Mouse (Mus musculus): Measurements from ENCODE around the gene Gm9780. TPM values are rescaled to one million over a fixed set of nuclear protein-coding genes. Genes with fewer than 3 reads are reported as not detected.
"Not testable (repeated sequence)": the region's sequence is repeated elsewhere in the genome, so short reads cannot be mapped to it uniquely, and the experiment has no call there.

Gene Gm9780
- polyA plus RNA-seq, 1 experiment from 2014 or later: 56.2 TPM

GRCm38 (mm10) chr14:26034364-26034763 is 8.1 kb downstream of the Gm9780 start:
- H3K27ac ChIP-seq; H3K9me3 ChIP-seq; H3K27me3 ChIP-seq (replicated peaks); H3K36me3 ChIP-seq; H3K9ac ChIP-seq; H3K4me2 ChIP-seq; H3K4me3 ChIP-seq (replicated peaks); H3K4me1 ChIP-seq: not testable (repeated sequence)
- WGBS: no CpG with 5 or more reads among the region's 3 CpGs
- ATAC-seq (ENCODE audit: insufficient read depth, low FRiP score, low read depth): peak; percentile 60; the same call in 1 of the 2 replicates

GRCm38 (mm10) chr14:26025653-26026052 is 16.9 kb downstream of the Gm9780 start:
- not testable (repeated sequence) for H3K4me3 ChIP-seq (replicated peaks); H3K27me3 ChIP-seq (replicated peaks); H3K36me3 ChIP-seq; ATAC-seq (ENCODE audit: insufficient read depth, low FRiP score, low read depth); H3K9me3 ChIP-seq; H3K9ac ChIP-seq; H3K4me2 ChIP-seq; H3K27ac ChIP-seq; H3K4me1 ChIP-seq
- WGBS: no CpG with 5 or more reads among the region's 12 CpGs

GRCm38 (mm10) chr14:26022831-26023230 is 19.7 kb downstream of the Gm9780 start:
- WGBS: no CpG with 5 or more reads among the region's 6 CpGs
- H3K27me3 ChIP-seq (replicated peaks); H3K9ac ChIP-seq; H3K27ac ChIP-seq; ATAC-seq (ENCODE audit: insufficient read depth, low FRiP score, low read depth); H3K4me3 ChIP-seq (replicated peaks); H3K4me2 ChIP-seq; H3K9me3 ChIP-seq; H3K4me1 ChIP-seq; H3K36me3 ChIP-seq: not testable (repeated sequence)

GRCm38 (mm10) chr14:26021555-26021954 is 21.0 kb downstream of the Gm9780 start:
- no CpG with 5 or more reads among the region's 9 CpGs for WGBS
- not testable (repeated sequence) for H3K27ac ChIP-seq; H3K4me1 ChIP-seq; H3K4me2 ChIP-seq; H3K9ac ChIP-seq; H3K27me3 ChIP-seq (replicated peaks); ATAC-seq (ENCODE audit: insufficient read depth, low FRiP score, low read depth); H3K36me3 ChIP-seq; H3K9me3 ChIP-seq; H3K4me3 ChIP-seq (replicated peaks)

GRCm38 (mm10) chr14:26016414-26016813 is 26.1 kb downstream of the Gm9780 start:
- not testable (repeated sequence) for H3K27me3 ChIP-seq (replicated peaks); ATAC-seq (ENCODE audit: insufficient read depth, low FRiP score, low read depth); H3K4me3 ChIP-seq (replicated peaks); H3K27ac ChIP-seq; H3K36me3 ChIP-seq; H3K9ac ChIP-seq; H3K4me2 ChIP-seq; H3K9me3 ChIP-seq; H3K4me1 ChIP-seq
- no CpG with 5 or more reads among the region's 7 CpGs for WGBS

- not testable (repeated sequence) for H3K27me3 ChIP-seq (replicated peaks); ATAC-seq (ENCODE audit: insufficient read depth, low FRiP score, low read depth); H3K9me3 ChIP-seq; H3K4me3 ChIP-seq (replicated peaks); H3K9ac ChIP-seq; H3K36me3 ChIP-seq; H3K27ac ChIP-seq; H3K4me1 ChIP-seq; H3K4me2 ChIP-seq
- no CpG with 5 or more reads among the region's 2 CpGs for WGBS
Observed at GRCm38 (mm10) chr14:26007462-26007861, 35.0 kb downstream of the Gm9780 start.

GRCm38 (mm10) chr14:25981880-25982279 is 60.6 kb downstream of the Gm9780 start:
- not testable (repeated sequence) for ATAC-seq (ENCODE audit: insufficient read depth, low FRiP score, low read depth); H3K9ac ChIP-seq; H3K27ac ChIP-seq

GRCm38 (mm10) chr14:25979242-25979941 is 63.1 kb downstream of the Gm9780 start:
- H3K4me1 ChIP-seq; H3K36me3 ChIP-seq; H3K27me3 ChIP-seq (replicated peaks); H3K9me3 ChIP-seq; H3K9ac ChIP-seq: not testable (repeated sequence)
- Histone ChIP-seq H3K27ac (peak overlapping the region; percentile 72; the same call in 1 of the 2 replicates), H3K4me3 (replicated peaks) (0 out of 2 replicates have a peak overlapping the region, but pooled peaks have one; percentile 21), H3K4me2 (peak overlapping the region; percentile 43)
- WGBS: 4% methylated on average over 8 of the region's 13 CpGs
- ATAC-seq (ENCODE audit: insufficient read depth, low FRiP score, low read depth): peak; percentile 2; the same call in 1 of the 2 replicates

More at GRCm38 (mm10) chr14:25981880-25982279, 60.6 kb downstream of the Gm9780 start:
- H3K4me2 ChIP-seq; H3K36me3 ChIP-seq; H3K4me1 ChIP-seq; H3K9me3 ChIP-seq; H3K27me3 ChIP-seq (replicated peaks); H3K4me3 ChIP-seq (replicated peaks): not testable (repeated sequence)
- WGBS: 31% methylated on average over 6 of the region's 9 CpGs

- H3K27ac ChIP-seq: peak within 1 kb of the TSS; percentile 72; the same call in 1 of the 2 replicates
- H3K9ac ChIP-seq; H3K4me1 ChIP-seq; H3K9me3 ChIP-seq; H3K36me3 ChIP-seq; H3K27me3 ChIP-seq (replicated peaks): not testable (repeated sequence)
- H3K4me2 ChIP-seq: peak within 1 kb of the TSS; percentile 43
- peak; percentile 63; the same call in 1 of the 2 replicates for ATAC-seq (ENCODE audit: insufficient read depth, low FRiP score, low read depth)
- 0 out of 2 replicates have a peak within 1 kb of the TSS, but pooled peaks have one; percentile 21 for H3K4me3 ChIP-seq (replicated peaks)
- WGBS: no CpG with 5 or more reads among the region's 25 CpGs
Observed at GRCm38 (mm10) chr14:25978371-25979241, 63.9 kb downstream of the Gm9780 start, which contains the start of gene Duxbl1. TSS of gene Duxbl1 (plus strand) at chr14:25978577.

Other genes with a start within 250 kb of the Gm9780 start
- 44.6 and 46.8 TPM in 2 replicates for gene Anxa11, start 200.6 kb downstream of the Gm9780 start, polyA plus RNA-seq (2015; fragmentation: Nextera tagmentation; extraction: Ambion mirVana)
- 0.48 and 2.3 TPM in 2 replicates for gene Plac9a, start 139.6 kb downstream of the Gm9780 start, polyA plus RNA-seq (2015; fragmentation: Nextera tagmentation; extraction: Ambion mirVana)
- gene Tmem254a, start 115.0 kb downstream of the Gm9780 start, polyA plus RNA-seq (2015; fragmentation: Nextera tagmentation; extraction: Ambion mirVana): 4.4 and 7.3 TPM in 2 replicates
- gene Cphx1, start 104.4 kb downstream of the Gm9780 start, polyA plus RNA-seq (2015; fragmentation: Nextera tagmentation; extraction: Ambion mirVana): 0.18 and 0.67 TPM in 2 replicates
- 2.0 and 2.3 TPM in 2 replicates for gene Duxbl1, start 64.1 kb downstream of the Gm9780 start, polyA plus RNA-seq (2015; fragmentation: Nextera tagmentation; extraction: Ambion mirVana)
- 49.1 and 66.8 TPM in 2 replicates for gene Tmem254c, start 24.6 kb upstream of the Gm9780 start, polyA plus RNA-seq (2015; fragmentation: Nextera tagmentation; extraction: Ambion mirVana)
- not detected in 2 replicates for gene Cphx2, start 38.8 kb upstream of the Gm9780 start, polyA plus RNA-seq (2015; fragmentation: Nextera tagmentation; extraction: Ambion mirVana)
- gene Cphx3, start 39.6 kb upstream of the Gm9780 start, polyA plus RNA-seq (2015; fragmentation: Nextera tagmentation; extraction: Ambion mirVana): not detected in 2 replicates
- 0.73 and 1.6 TPM in 2 replicates for gene Duxbl2, start 75.6 kb upstream of the Gm9780 start, polyA plus RNA-seq (2015; fragmentation: Nextera tagmentation; extraction: Ambion mirVana)
- gene Plac9b, start 139.8 kb upstream of the Gm9780 start, polyA plus RNA-seq (2015; fragmentation: Nextera tagmentation; extraction: Ambion mirVana): 40.8 and 46.1 TPM in 2 replicates
- gene Tmem254b, start 164.3 kb upstream of the Gm9780 start, polyA plus RNA-seq (2015; fragmentation: Nextera tagmentation; extraction: Ambion mirVana): 42.2 and 54.3 TPM in 2 replicates
- gene Duxbl3, start 215.3 kb upstream of the Gm9780 start, polyA plus RNA-seq (2015; fragmentation: Nextera tagmentation; extraction: Ambion mirVana): 0.82 and 1.8 TPM in 2 replicates

All from stomach, embryonic 15.5 days (tissue).